Mouse (Mus musculus) heart, embryonic 14.5 days (tissue): Measurements from ENCODE around the gene Gpt2. TPM values are rescaled to one million over a fixed set of nuclear protein-coding genes. Genes with fewer than 3 reads are reported as not detected.

Experiments
- ATAC-seq: fragments of 200-750 bp; cut with Nextera tagmentation; 2 replicates; pipeline ENCODE4 v1.8.0; 2017; ENCODE audit warnings: low read depth, moderate TSS enrichment; ENCODE audit not compliant: insufficient number of reproducible peaks, insufficient read depth, low FRiP score
- H3K27ac ChIP-seq, 2 experiments: fragments of 200-500 bp in 1 of 2; fragments of 300-500 bp in 1 of 2; sonication (generic) in 1 of 2; replicated peaks in 1 of 2; 2 replicates each; pipeline ENCODE4 v1.5.1; 2012 to 2014; ENCODE audit warnings: low read depth in 2 of 2, low read length in 2 of 2, control low read depth in 1 of 2, mild to moderate bottlenecking in 1 of 2, mixed read lengths in 1 of 2; ENCODE audit not compliant: control insufficient read depth in 1 of 2, insufficient read depth in 1 of 2
- H3K27me3 ChIP-seq: fragments of 300-500 bp; sonication (generic); 2 replicates; pipeline ENCODE4 v1.6.1; 2014; ENCODE audit warnings: mild to moderate bottlenecking, low read length, control low read depth; ENCODE audit not compliant: control insufficient read depth, insufficient read depth
- H3K36me3 ChIP-seq: fragments of 300-500 bp; sonication (generic); 2 replicates; pipeline ENCODE4 v1.6.1; 2014; ENCODE audit warnings: mild to moderate bottlenecking, control low read depth, low read length, mixed read lengths; ENCODE audit not compliant: control insufficient read depth, insufficient read depth
- H3K4me1 ChIP-seq, 2 experiments: fragments of 200-500 bp in 1 of 2; fragments of 300-500 bp in 1 of 2; sonication (generic) in 1 of 2; 2 replicates each; pipeline ENCODE4 v1.6.1; 2012 to 2014; ENCODE audit warnings: low read length in 2 of 2, control low read depth in 1 of 2, mixed read lengths in 1 of 2; ENCODE audit not compliant: control insufficient read depth in 2 of 2, insufficient read depth in 2 of 2
- H3K4me2 ChIP-seq: fragments of 300-500 bp; sonication (generic); 2 replicates; pipeline ENCODE4 v1.6.1; 2014; ENCODE audit warnings: mild to moderate bottlenecking, low read length
- H3K4me3 ChIP-seq, 2 experiments: fragments of 200-500 bp in 1 of 2; fragments of 300-500 bp in 1 of 2; sonication (generic) in 1 of 2; 2 replicates each; pipeline ENCODE4 v1.5.1; 2012 to 2014; ENCODE audit warnings: low read length in 2 of 2, mild to moderate bottlenecking in 2 of 2, control low read depth in 1 of 2, low read depth in 1 of 2, moderate library complexity in 1 of 2; ENCODE audit not compliant: control insufficient read depth in 1 of 2, insufficient read depth in 1 of 2
- H3K9ac ChIP-seq: fragments of 300-500 bp; sonication (generic); 2 replicates; pipeline ENCODE4 v1.6.1; 2014; ENCODE audit warnings: mild to moderate bottlenecking, low read length
- H3K9me3 ChIP-seq: fragments of 300-500 bp; sonication (generic); 2 replicates; pipeline ENCODE4 v1.6.1; 2016; ENCODE audit warnings: low read length, control low read depth; ENCODE audit not compliant: control insufficient read depth
- WGBS: fragments of 180-500 bp; shearing (Covaris S2); extraction: QIAGEN DNeasy Blood & Tissue Kit; methylation state at CpG from one replicate; pipeline ENCODE4 v1.1.7; 2014; 5-methylcytosine and 5-hydroxymethylcytosine counted together
- polyA plus RNA-seq: library from polyadenylated mRNA; unstranded; fragments of >200 nt; fragmentation: Nextera tagmentation; extraction: Ambion mirVana; gene quantifications from 2 replicates; pipeline ENCODE4 v1.2.1, GENCODE M21; 2014

Gene Gpt2
- polyA plus RNA-seq = 6.3 and 7.7 TPM in 2 replicates

- peak within 1 kb of the TSS; percentile 78 for H3K9ac ChIP-seq
- H3K27me3 ChIP-seq = no peaks in the 10 kb centered on the region
- WGBS = 1% methylated on average over 38 of the region's 41 CpGs
- H3K4me3 ChIP-seq = peak within 1 kb of the TSS; percentile 64 to 83
- H3K4me2 ChIP-seq = peak within 1 kb of the TSS; percentile 100
- no peak within 1 kb of the TSS for H3K27ac ChIP-seq
- peak; percentile 97 for ATAC-seq
- peaks cover 2 to 6% of the 10 kb centered on the region in 2 experiments; a peak in 3 of 4 replicates for H3K4me1 ChIP-seq
- no peaks in the 10 kb centered on the region for H3K9me3 ChIP-seq
- no peaks in the 10 kb centered on the region for H3K36me3 ChIP-seq
These were observed at the start of gene Gpt2 for GRCm38 (mm10) chr8:85492125-85492875. Gene Gpt2, plus strand, starts transcription at chr8:85492576.

GRCm38 (mm10) chr8:85444092-85444491 is 48.3 kb upstream of the Gpt2 start:
- no peak overlapping the region for H3K9ac ChIP-seq
- no peaks in the 10 kb centered on the region for H3K36me3 ChIP-seq
- no peaks in the 10 kb centered on the region for H3K9me3 ChIP-seq
- H3K4me3 ChIP-seq = no peak overlapping the region
- H3K27me3 ChIP-seq = no peaks in the 10 kb centered on the region
- no peaks in the 10 kb centered on the region; a peak in 1 of 4 replicates for H3K4me1 ChIP-seq
- no peak overlapping the region for H3K27ac ChIP-seq
- ATAC-seq = no peak
- H3K4me2 ChIP-seq = no peak overlapping the region

- no peak for ATAC-seq
- 70% methylated on average over 15 of the region's 15 CpGs for WGBS
- Histone ChIP-seq H3K4me3 (no peak overlapping the region), H3K36me3 (no peaks in the 10 kb centered on the region), H3K9me3 (no peaks in the 10 kb centered on the region), H3K4me2 (no peak overlapping the region), H3K27me3 (no peaks in the 10 kb centered on the region), H3K27ac (no peak overlapping the region), H3K9ac (no peak overlapping the region), H3K4me1 (no peaks in the 10 kb centered on the region; a peak in 1 of 4 replicates)
These were observed 46.3 kb upstream of the Gpt2 start for GRCm38 (mm10) chr8:85445936-85446685.

GRCm38 (mm10) chr8:85450335-85450734 is 42.0 kb upstream of the Gpt2 start:
- Histone ChIP-seq H3K36me3 (no peaks in the 10 kb centered on the region), H3K9ac (no peak overlapping the region), H3K4me1 (peaks cover 0 to 4% of the 10 kb centered on the region in 2 experiments; a peak in 2 of 4 replicates), H3K4me2 (no peak overlapping the region), H3K27me3 (no peaks in the 10 kb centered on the region), H3K4me3 (no peak overlapping the region), H3K9me3 (no peaks in the 10 kb centered on the region), H3K27ac (no peak overlapping the region)
- ATAC-seq = no peak
- WGBS = 75% methylated on average over 3 of the region's 3 CpGs

- no peak overlapping the region for H3K27ac ChIP-seq
- H3K4me2 ChIP-seq = peak overlapping the region; percentile 42
- WGBS = 19% methylated on average over 13 of the region's 14 CpGs
- H3K36me3 ChIP-seq = no peaks in the 10 kb centered on the region
- H3K9ac ChIP-seq = no peak overlapping the region
- H3K9me3 ChIP-seq = no peaks in the 10 kb centered on the region
- H3K4me3 ChIP-seq = peak overlapping the region; percentile 3 to 17; a peak in 2 of 4 replicates
- no peak for ATAC-seq
- H3K4me1 ChIP-seq = peaks cover 0 to 4% of the 10 kb centered on the region in 2 experiments; a peak in 1 of 4 replicates
- no peaks in the 10 kb centered on the region for H3K27me3 ChIP-seq
These were observed 40.0 kb upstream of the Gpt2 start for GRCm38 (mm10) chr8:85452328-85452727.

- Histone ChIP-seq H3K36me3 (no peaks in the 10 kb centered on the region), H3K4me3 (no peak overlapping the region), H3K9me3 (no peaks in the 10 kb centered on the region), H3K4me2 (no peak overlapping the region), H3K9ac (no peak overlapping the region), H3K27me3 (no peaks in the 10 kb centered on the region), H3K4me1 (peaks cover 0 to 4% of the 10 kb centered on the region in 2 experiments; a peak in 1 of 4 replicates), H3K27ac (no peak overlapping the region)
- ATAC-seq = no peak
- 83% methylated on average over 2 of the region's 2 CpGs for WGBS
These were observed 39.1 kb upstream of the Gpt2 start for GRCm38 (mm10) chr8:85453256-85453655.

GRCm38 (mm10) chr8:85454750-85455149 is 37.6 kb upstream of the Gpt2 start:
- Histone ChIP-seq H3K36me3 (no peaks in the 10 kb centered on the region), H3K27me3 (no peaks in the 10 kb centered on the region), H3K4me2 (no peak overlapping the region), H3K27ac (no peak overlapping the region), H3K9ac (no peak overlapping the region), H3K4me3 (no peak overlapping the region), H3K9me3 (no peaks in the 10 kb centered on the region), H3K4me1 (peaks cover 0 to 4% of the 10 kb centered on the region in 2 experiments; a peak in 1 of 4 replicates)
- no peak for ATAC-seq
- WGBS = 70% methylated on average over 8 of the region's 8 CpGs
